Comparison of ENCODE assay signal across 8 mouse cellular contexts in the genomic region with DNA sequence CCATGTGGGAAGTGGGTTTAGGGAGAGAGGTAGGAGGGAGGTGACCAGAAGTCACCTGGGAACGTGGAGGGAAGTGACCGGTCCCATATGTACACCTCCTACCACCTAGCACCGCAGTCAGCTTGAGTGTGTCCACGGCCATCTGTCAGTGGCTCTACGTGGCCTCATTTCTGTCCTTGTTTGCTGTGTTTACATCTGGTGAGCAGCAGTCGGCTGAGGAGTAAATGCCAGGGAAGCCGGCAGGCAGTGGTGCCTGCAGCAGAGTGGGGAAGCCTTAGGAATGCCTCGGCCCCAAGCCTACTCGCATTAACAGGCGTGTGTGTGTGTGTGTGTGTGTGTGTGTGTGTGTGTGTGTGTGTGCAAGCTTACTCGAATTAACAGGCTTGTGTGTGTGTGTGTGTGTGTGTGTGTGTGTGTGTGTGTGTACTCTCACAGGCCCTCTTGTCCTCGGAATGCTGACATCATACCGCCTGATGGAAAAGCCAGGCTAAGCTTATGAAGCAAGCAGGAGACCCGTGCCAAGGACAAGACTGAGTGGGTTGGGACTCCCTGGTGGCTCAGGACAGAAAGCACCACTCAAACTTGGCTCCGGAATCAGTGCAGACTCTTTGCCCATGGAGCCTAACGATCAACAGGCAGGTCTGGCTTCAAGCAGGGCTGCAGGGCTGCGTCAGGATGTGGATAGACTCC. TPM values are rescaled to one million over a fixed set of nuclear protein-coding genes. Genes with fewer than 3 reads are reported as not detected.
A peak's percentile ranks its signal among the peaks of the same experiment; 100 is the strongest.
DNase-seq lines count a peak whose midpoint lies in the region; ATAC-seq lines count a peak whose summit lies in the region.

No protein-coding gene starts in this region.

- peaks cover 8% of the 10 kb centered on the region; the same call in 1 of the 2 replicates for H3K4me1 ChIP-seq in embryonic facial prominence, embryonic 12.5 days
- peaks cover 12% of the 10 kb centered on the region for H3K4me1 ChIP-seq in embryonic facial prominence, embryonic 10.5 days
- peaks cover 19% of the 10 kb centered on the region for H3K4me1 ChIP-seq in midbrain, embryonic 15.5 days
- H3K4me1 ChIP-seq in liver, embryonic 12.5 days = peaks cover 35% of the 10 kb centered on the region

- no peak for ATAC-seq in embryonic facial prominence, embryonic 12.5 days (ENCODE audit: insufficient number of reproducible peaks, insufficient read depth, low FRiP score, low TSS enrichment)
- ATAC-seq in midbrain, embryonic 15.5 days (replicated peaks) = 0 out of 2 replicates have a peak, but pooled peaks have one; percentile 8
- ATAC-seq in liver, embryonic 12.5 days = no peak

- H3K27ac ChIP-seq in embryonic facial prominence, embryonic 12.5 days = peak overlapping the region; percentile 46; the same call in 1 of the 2 replicates
- H3K27ac ChIP-seq in embryonic facial prominence, embryonic 10.5 days (replicated peaks) = no peak overlapping the region; the same call in 1 of the 2 replicates
- H3K27ac ChIP-seq in midbrain, embryonic 15.5 days = peak overlapping the region; percentile 70
- H3K27ac ChIP-seq in liver, embryonic 12.5 days = no peak overlapping the region

- peaks cover 47% of the 10 kb centered on the region; the same call in 1 of the 2 replicates for H3K36me3 ChIP-seq in embryonic facial prominence, embryonic 12.5 days
- peaks cover 71% of the 10 kb centered on the region for H3K36me3 ChIP-seq in embryonic facial prominence, embryonic 10.5 days (replicated peaks)
- peaks cover 34% of the 10 kb centered on the region for H3K36me3 ChIP-seq in midbrain, embryonic 15.5 days (replicated peaks)
- H3K36me3 ChIP-seq in liver, embryonic 12.5 days = peaks cover 21% of the 10 kb centered on the region; the same call in 1 of the 2 replicates

- no peak overlapping the region for H3K4me2 ChIP-seq in embryonic facial prominence, embryonic 12.5 days (replicated peaks)
- H3K4me2 ChIP-seq in midbrain, embryonic 15.5 days = no peak overlapping the region
- H3K4me2 ChIP-seq in liver, embryonic 12.5 days = no peak overlapping the region

- H3K9ac ChIP-seq in embryonic facial prominence, embryonic 12.5 days = no peak overlapping the region
- no peak overlapping the region for H3K9ac ChIP-seq in midbrain, embryonic 15.5 days
- no peak overlapping the region for H3K9ac ChIP-seq in liver, embryonic 12.5 days

- H3K4me3 ChIP-seq in embryonic facial prominence, embryonic 12.5 days = no peak overlapping the region
- no peak overlapping the region for H3K4me3 ChIP-seq in embryonic facial prominence, embryonic 10.5 days
- H3K4me3 ChIP-seq in midbrain, embryonic 15.5 days = no peak overlapping the region
- no peak overlapping the region for H3K4me3 ChIP-seq in liver, embryonic 12.5 days

- H3K9me3 ChIP-seq in embryonic facial prominence, embryonic 12.5 days = no peaks in the 10 kb centered on the region
- no peaks in the 10 kb centered on the region for H3K9me3 ChIP-seq in embryonic facial prominence, embryonic 10.5 days
- no peaks in the 10 kb centered on the region for H3K9me3 ChIP-seq in midbrain, embryonic 15.5 days
- no peaks in the 10 kb centered on the region for H3K9me3 ChIP-seq in liver, embryonic 12.5 days (replicated peaks)

- 51% methylated on average over 16 of the region's 17 CpGs for WGBS in embryonic facial prominence, embryonic 12.5 days
- WGBS in embryonic facial prominence, embryonic 10.5 days = 71% methylated on average over 17 of the region's 17 CpGs
- WGBS in midbrain, embryonic 15.5 days = 58% methylated on average over 17 of the region's 17 CpGs
- WGBS in liver, embryonic 12.5 days (ENCODE audit: insufficient replicate concordance) = 69% methylated on average over 17 of the region's 17 CpGs

- H3K27me3 ChIP-seq in embryonic facial prominence, embryonic 12.5 days = no peaks in the 10 kb centered on the region
- H3K27me3 ChIP-seq in embryonic facial prominence, embryonic 10.5 days (replicated peaks; ENCODE audit: low read depth, poor library complexity, severe bottlenecking) = no peaks in the 10 kb centered on the region
- no peaks in the 10 kb centered on the region for H3K27me3 ChIP-seq in midbrain, embryonic 15.5 days (replicated peaks)
- no peaks in the 10 kb centered on the region for H3K27me3 ChIP-seq in liver, embryonic 12.5 days (replicated peaks)

- no peak for DNase-seq in embryonic facial prominence, embryonic 10.5 days (ENCODE audit: low spot score)
- peak; percentile 69 to 80 for DNase-seq in right cerebral cortex, postnatal 10 days (ENCODE audit: low spot score in 2 of 2)
- DNase-seq in right cerebral cortex, postnatal 14 days = no peak
- peak; percentile 44 for DNase-seq in heart, postnatal 4 days
- DNase-seq in embryo, embryonic 10 days (ENCODE audit: low spot score) = no peak

RNA-seq across cellular contexts. Expression of gene Asphd2, which starts 11.9 kb away (rescaled TPM):
- 32.7 and 33.7 TPM in 2 replicates for polyA plus RNA-seq in embryonic facial prominence, embryonic 12.5 days (2016; fragmentation: Nextera tagmentation; extraction: Ambion mirVana)
- 23.7 and 27.3 TPM in 2 replicates for polyA plus RNA-seq in embryonic facial prominence, embryonic 10.5 days (2016; fragmentation: Nextera tagmentation; extraction: Ambion mirVana)
- total RNA-seq in heart, postnatal 4 days (2021) = 1 to 10 TPM; 1.4 to 1.6 TPM
- polyA plus RNA-seq in midbrain, embryonic 15.5 days (2015; fragmentation: Nextera tagmentation; extraction: Ambion mirVana) = 124 and 132 TPM in 2 replicates
- polyA plus RNA-seq in liver, embryonic 12.5 days (2016; fragmentation: Nextera tagmentation; extraction: Ambion mirVana) = 0.93 and 1.1 TPM in 2 replicates

RNA-seq across cellular contexts. Expression of gene Gm6583, which starts 27.0 kb away (rescaled TPM):
- 0.41 and 0.67 TPM in 2 replicates for polyA plus RNA-seq in embryonic facial prominence, embryonic 12.5 days (2016; fragmentation: Nextera tagmentation; extraction: Ambion mirVana)
- polyA plus RNA-seq in embryonic facial prominence, embryonic 10.5 days (2016; fragmentation: Nextera tagmentation; extraction: Ambion mirVana) = 0.28 and 0.30 TPM in 2 replicates
- under 1 TPM in 1 of 2 experiments, not detected in 1; 0.11 TPM for total RNA-seq in heart, postnatal 4 days (2021)
- 0.14 and 0.39 TPM in 2 replicates for polyA plus RNA-seq in midbrain, embryonic 15.5 days (2015; fragmentation: Nextera tagmentation; extraction: Ambion mirVana)
- polyA plus RNA-seq in liver, embryonic 12.5 days (2016; fragmentation: Nextera tagmentation; extraction: Ambion mirVana) = 0.35 and 0.41 TPM in 2 replicates

RNA-seq across cellular contexts. Expression of gene Hps4, which starts 39.9 kb away (rescaled TPM):
- polyA plus RNA-seq in embryonic facial prominence, embryonic 12.5 days (2016; fragmentation: Nextera tagmentation; extraction: Ambion mirVana) = 40.0 and 44.0 TPM in 2 replicates
- polyA plus RNA-seq in embryonic facial prominence, embryonic 10.5 days (2016; fragmentation: Nextera tagmentation; extraction: Ambion mirVana) = 36.1 and 36.9 TPM in 2 replicates
- total RNA-seq in heart, postnatal 4 days (2021) = 10 to 100 TPM; 14.4 to 15.5 TPM
- 39.6 and 43.9 TPM in 2 replicates for polyA plus RNA-seq in midbrain, embryonic 15.5 days (2015; fragmentation: Nextera tagmentation; extraction: Ambion mirVana)
- polyA plus RNA-seq in liver, embryonic 12.5 days (2016; fragmentation: Nextera tagmentation; extraction: Ambion mirVana) = 17.2 and 18.7 TPM in 2 replicates

RNA-seq across cellular contexts. Expression of gene Srrd, which starts 39.9 kb away (rescaled TPM):
- 54.2 and 57.1 TPM in 2 replicates for polyA plus RNA-seq in embryonic facial prominence, embryonic 12.5 days (2016; fragmentation: Nextera tagmentation; extraction: Ambion mirVana)
- polyA plus RNA-seq in embryonic facial prominence, embryonic 10.5 days (2016; fragmentation: Nextera tagmentation; extraction: Ambion mirVana) = 48.2 and 51.6 TPM in 2 replicates
- total RNA-seq in heart, postnatal 4 days (2021) = 10 to 100 TPM; 11.5 to 14.6 TPM
- 64.0 and 66.8 TPM in 2 replicates for polyA plus RNA-seq in midbrain, embryonic 15.5 days (2015; fragmentation: Nextera tagmentation; extraction: Ambion mirVana)
- polyA plus RNA-seq in liver, embryonic 12.5 days (2016; fragmentation: Nextera tagmentation; extraction: Ambion mirVana) = 23.1 and 26.1 TPM in 2 replicates

RNA-seq across cellular contexts. Expression of gene Tfip11, which starts 56.6 kb away (rescaled TPM):
- polyA plus RNA-seq in embryonic facial prominence, embryonic 12.5 days (2016; fragmentation: Nextera tagmentation; extraction: Ambion mirVana) = 37.7 and 41.3 TPM in 2 replicates
- polyA plus RNA-seq in embryonic facial prominence, embryonic 10.5 days (2016; fragmentation: Nextera tagmentation; extraction: Ambion mirVana) = 41.3 and 42.5 TPM in 2 replicates
- total RNA-seq in heart, postnatal 4 days (2021) = 10 to 100 TPM; 20.3 to 20.5 TPM
- 35.7 and 38.2 TPM in 2 replicates for polyA plus RNA-seq in midbrain, embryonic 15.5 days (2015; fragmentation: Nextera tagmentation; extraction: Ambion mirVana)
- 19.7 and 20.7 TPM in 2 replicates for polyA plus RNA-seq in liver, embryonic 12.5 days (2016; fragmentation: Nextera tagmentation; extraction: Ambion mirVana)

Comparison
In these comparisons a context has a peak if more than half of its experiments do, and no peak if none do; other contexts are left out.
1. H3K27ac ChIP-seq: peak in embryonic facial prominence, embryonic 12.5 days (single experiment) and midbrain, embryonic 15.5 days (single experiment); none in embryonic facial prominence, embryonic 10.5 days (single experiment) and liver, embryonic 12.5 days (single experiment).
2. DNase-seq: peak in right cerebral cortex, postnatal 10 days (2 of 2) and heart, postnatal 4 days (single experiment); none in embryonic facial prominence, embryonic 10.5 days (single experiment), right cerebral cortex, postnatal 14 days (single experiment) and embryo, embryonic 10 days (single experiment).
3. RNA of gene Asphd2, which starts 11.9 kb away (polyA plus RNA-seq): 124 to 132 TPM in midbrain, embryonic 15.5 days, 32.7 to 33.7 TPM in embryonic facial prominence, embryonic 12.5 days and 23.7 to 27.3 TPM in embryonic facial prominence, embryonic 10.5 days; 0.93 to 1.1 TPM in liver, embryonic 12.5 days; every median in the first group is over 10 times any median in the second.